Mouse (Mus musculus) neural tube, embryonic 10.5 days (tissue): ENCODE measurements at regions not wholly inside any gene's neighbourhood (a gene's known extent, or its start where the extent isn't known, plus 50 kb on each side); places are given as distances from the start of the nearest gene placed in this dataset.

Source experiments
- DNase-seq: peaks from one replicate; pipeline ENCODE4 v3.0.0-alpha.2; 2017; ENCODE audit warnings: low spot score; ENCODE audit errors: extremely low spot score

DNA sequence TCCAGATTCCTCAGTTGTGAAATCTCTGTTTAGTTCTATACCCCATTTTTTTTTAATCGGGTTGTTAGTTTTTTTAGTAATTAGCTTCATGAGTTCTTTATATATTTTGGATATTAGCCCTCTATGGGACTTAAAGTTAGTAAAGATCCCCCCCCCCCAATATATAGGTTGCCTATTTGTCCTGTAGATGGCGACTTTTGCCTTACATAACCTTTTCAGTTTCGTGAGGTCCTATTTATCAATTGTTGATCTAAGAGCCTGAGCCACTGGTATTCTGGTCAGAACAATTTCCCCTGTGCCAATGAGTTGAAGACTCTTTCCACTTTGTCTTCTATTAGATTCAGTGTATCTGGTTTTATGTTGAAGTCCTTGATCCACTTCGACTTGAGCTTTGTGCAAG lies 80.0 kb upstream of the Hpgds start:
- no peak for DNase-seq

DNA sequence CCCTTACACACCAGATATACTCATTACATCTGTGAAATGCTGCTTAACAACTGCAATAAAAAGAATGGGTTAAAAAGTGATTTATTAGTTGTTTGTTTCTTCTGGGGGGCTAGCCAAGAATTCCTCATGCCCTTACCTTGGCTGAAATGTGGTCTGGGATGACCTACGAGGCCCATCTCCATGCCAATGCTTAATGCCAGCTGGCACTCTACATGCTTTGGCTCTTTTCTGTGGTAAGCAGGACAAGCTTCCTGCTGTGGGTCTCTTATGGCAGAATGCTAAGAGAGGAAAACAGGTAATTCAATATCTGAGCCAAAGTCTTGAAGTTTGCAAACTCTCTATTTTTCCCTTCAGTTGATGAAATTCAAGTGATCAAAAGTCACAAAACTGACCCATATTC lies 117.9 kb upstream of the Hpgds start:
- no peak for DNase-seq

DNA sequence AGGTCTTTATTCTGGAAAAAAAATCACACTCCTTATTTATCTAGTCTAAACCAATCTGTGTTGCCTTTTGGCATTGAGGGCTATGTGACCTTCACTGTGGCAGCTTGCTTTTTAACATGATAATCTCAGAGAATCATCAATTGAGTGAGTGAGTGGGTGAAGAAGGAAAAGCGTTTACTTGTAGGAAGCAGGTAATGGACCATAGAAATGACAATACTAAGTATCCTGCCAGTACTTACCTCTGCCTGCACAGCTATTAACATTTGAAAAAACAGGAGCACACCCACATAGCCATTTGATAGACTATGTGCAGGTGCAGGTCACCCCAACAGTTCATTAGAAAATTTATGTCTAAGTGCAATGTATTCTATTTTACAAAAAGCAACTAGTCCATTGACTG lies 110.2 kb upstream of the C130060K24Rik start:
- no peak for DNase-seq

DNA sequence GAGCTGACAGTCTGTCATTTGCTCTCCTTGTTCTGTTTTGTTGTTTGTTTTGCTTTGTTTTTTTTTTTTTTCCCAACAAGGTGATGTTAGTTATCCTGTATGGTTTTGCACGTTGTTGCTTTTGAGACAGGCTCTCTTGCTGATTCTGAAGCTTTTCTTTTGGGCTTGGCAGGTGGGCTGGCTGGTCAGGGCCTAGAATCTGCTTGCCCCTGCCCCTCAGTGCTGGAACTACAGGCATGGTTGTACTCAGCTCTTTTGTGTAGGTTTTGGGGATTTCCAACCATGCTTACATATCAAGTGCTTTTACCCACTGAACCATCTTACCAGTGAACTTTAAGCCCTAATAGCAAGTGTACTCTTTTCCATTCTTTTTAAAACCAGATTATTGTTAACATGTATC lies 70.7 kb upstream of the C130060K24Rik start:
- DNase-seq: no peak

DNA sequence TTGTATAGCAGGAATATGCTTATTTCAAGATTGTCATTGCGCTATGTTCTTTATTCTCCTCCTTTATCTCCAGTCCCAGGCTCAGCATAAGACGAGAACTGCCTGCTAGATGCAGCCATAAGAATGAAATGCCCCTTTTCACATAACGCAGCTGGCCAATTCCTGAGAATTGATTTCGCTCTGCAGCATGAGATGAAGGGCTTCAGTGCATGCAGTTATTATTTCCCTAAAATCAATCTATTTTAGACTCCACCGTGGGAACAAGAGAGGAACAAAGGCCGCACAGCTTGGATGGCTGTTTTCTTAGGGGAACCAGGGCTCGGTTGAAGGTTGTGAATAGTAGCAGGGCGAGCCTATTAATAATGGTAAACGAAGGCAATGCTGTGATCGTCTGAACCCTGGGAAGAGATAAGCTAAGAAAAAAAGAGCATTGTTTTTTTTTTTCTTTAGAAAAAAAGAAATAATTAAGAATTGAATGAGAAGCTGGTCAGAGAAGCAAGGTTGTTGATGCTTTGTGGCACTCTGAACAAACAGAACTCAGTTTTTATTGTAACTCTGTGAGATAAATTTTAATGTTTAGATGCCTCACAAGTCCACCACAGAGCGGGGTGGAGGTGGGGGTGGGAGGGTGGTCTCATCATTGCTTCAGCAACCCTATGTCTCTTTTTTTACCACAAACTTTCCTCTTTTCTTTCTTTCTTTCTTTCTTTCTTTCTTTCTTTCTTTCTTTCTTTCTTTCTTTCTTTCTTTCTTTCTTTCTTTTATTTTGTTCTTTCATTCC lies 69.9 kb upstream of the C130060K24Rik start:
- DNase-seq: peak; percentile 16

DNA sequence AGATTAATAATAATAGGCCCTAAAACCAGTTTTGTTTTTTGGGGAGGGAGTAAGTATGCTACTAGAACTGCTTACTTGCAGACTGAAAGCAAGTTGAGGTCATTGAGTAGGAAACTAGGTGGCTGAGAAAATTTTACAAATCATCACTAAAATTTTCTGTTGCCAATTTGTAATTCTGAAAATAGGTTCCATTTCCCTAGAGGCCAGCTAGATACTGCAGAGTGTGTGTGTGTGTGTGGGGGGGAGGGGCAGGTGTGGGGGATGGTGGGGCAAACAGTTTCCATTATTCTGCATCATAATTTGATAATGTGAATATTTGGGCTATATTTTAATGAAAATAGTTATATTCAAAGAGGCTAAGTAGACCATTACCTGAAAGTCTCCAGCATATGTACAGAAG lies 69.1 kb upstream of the C130060K24Rik start:
- DNase-seq: no peak
